Mouse (Mus musculus) heart, embryonic 12.5 days (tissue): ENCODE data around the gene Gm5039. TPM values are rescaled to one million over a fixed set of nuclear protein-coding genes. Genes with fewer than 3 reads are reported as not detected.
"Not testable (repeated sequence)": the region's sequence is repeated elsewhere in the genome, so short reads cannot be mapped to it uniquely, and the experiment has no call there.

Experiments
- ATAC-seq: fragments of 200-750 bp; cut with Nextera tagmentation; 2 replicates; pipeline ENCODE4 v1.8.0; 2017; ENCODE audit warnings: moderate TSS enrichment, moderate library complexity; ENCODE audit not compliant: insufficient number of reproducible peaks, low FRiP score
- H3K27ac ChIP-seq: fragments of 300-500 bp; sonication (generic); 2 replicates; pipeline ENCODE4 v1.5.1; 2016; ENCODE audit warnings: mild to moderate bottlenecking, moderate library complexity; ENCODE audit not compliant: poor library complexity, severe bottlenecking
- H3K27me3 ChIP-seq: fragments of 300-500 bp; sonication (generic); replicated peaks from 2 replicates; pipeline ENCODE4 v1.6.1; 2016; ENCODE audit warnings: mild to moderate bottlenecking, moderate library complexity
- H3K36me3 ChIP-seq: fragments of 300-500 bp; sonication (generic); 2 replicates; pipeline ENCODE4 v1.6.1; 2016; ENCODE audit warnings: mild to moderate bottlenecking, moderate library complexity
- H3K4me1 ChIP-seq: fragments of 300-500 bp; sonication (generic); replicated peaks from 2 replicates; pipeline ENCODE4 v1.6.1; 2016; ENCODE audit warnings: mild to moderate bottlenecking
- H3K4me2 ChIP-seq: fragments of 300-500 bp; sonication (generic); 2 replicates; pipeline ENCODE4 v1.6.1; 2016; ENCODE audit warnings: mild to moderate bottlenecking, moderate library complexity
- H3K4me3 ChIP-seq: fragments of 300-500 bp; sonication (generic); 2 replicates; pipeline ENCODE4 v1.5.1; 2016; ENCODE audit warnings: mild to moderate bottlenecking
- H3K9ac ChIP-seq: fragments of 300-500 bp; sonication (generic); 2 replicates; pipeline ENCODE4 v1.6.1; 2016; ENCODE audit warnings: mild to moderate bottlenecking, moderate library complexity
- H3K9me3 ChIP-seq: fragments of 300-500 bp; sonication (generic); replicated peaks from 2 replicates; pipeline ENCODE4 v1.6.1; 2016; ENCODE audit warnings: mild to moderate bottlenecking, moderate library complexity
- WGBS: fragments of 180-500 bp; shearing (Covaris S2); methylation state at CpG from one replicate; pipeline ENCODE4 v1.1.7; 2016; 5-methylcytosine and 5-hydroxymethylcytosine counted together
- polyA plus RNA-seq: library from polyadenylated mRNA; unstranded; fragments of >200 nt; fragmentation: Nextera tagmentation; extraction: Ambion mirVana; gene quantifications from 2 replicates; pipeline ENCODE4 v1.2.1, GENCODE M21; 2016

The Gm5039 gene
- not detected in 2 replicates for polyA plus RNA-seq

- not testable (repeated sequence) for H3K4me3 ChIP-seq, H3K9ac ChIP-seq, H3K9me3 ChIP-seq, H3K4me1 ChIP-seq, H3K27ac ChIP-seq, H3K27me3 ChIP-seq, ATAC-seq, H3K4me2 ChIP-seq, H3K36me3 ChIP-seq
- 82% methylated on average over 2 of the region's 2 CpGs for whole genome bisulfite sequencing
Observed at GRCm38 (mm10) chr12:88323926-88324325, at the start of gene Gm5039. Gene Gm5039, minus strand, starts transcription at chr12:88324026.

GRCm38 (mm10) chr12:88372018-88372417, 48.2 kb upstream of the Gm5039 start:
- Histone ChIP-seq H3K9me3 (no peaks in the 10 kb centered on the region), H3K4me2 (no peak overlapping the region), H3K27ac (no peak overlapping the region), H3K27me3 (no peaks in the 10 kb centered on the region), H3K4me1 (0 out of 2 replicates have a peak, but pooled peaks cover 3% of the 10 kb centered on the region), H3K36me3 (peaks cover 13% of the 10 kb centered on the region), H3K9ac (no peak overlapping the region), H3K4me3 (no peak overlapping the region)
- ATAC-seq: no peak
- WGBS: 82% methylated on average over 5 of the region's 5 CpGs

DNA sequence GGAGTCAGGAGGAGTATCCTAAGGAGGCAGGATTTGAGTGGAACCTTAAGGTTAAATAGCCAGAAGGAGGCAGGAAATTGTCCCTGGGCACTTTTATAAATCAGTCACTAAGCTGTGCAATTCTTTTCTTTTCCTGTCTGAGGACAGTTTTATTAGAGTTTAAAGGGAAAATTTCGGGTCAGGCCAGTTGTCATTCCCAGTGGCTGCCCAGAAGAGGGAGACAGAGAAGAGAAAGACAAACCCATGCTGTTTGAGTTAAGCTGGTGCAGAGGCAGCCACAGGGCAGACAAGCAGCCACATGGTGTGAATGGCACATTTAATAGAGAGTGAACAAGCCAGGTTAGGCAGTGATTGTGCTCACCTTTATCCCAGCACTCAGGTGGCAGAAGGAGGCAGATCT, 46.5 kb upstream of the Gm5039 start:
- H3K9me3 ChIP-seq, H3K4me1 ChIP-seq, H3K4me2 ChIP-seq, H3K4me3 ChIP-seq, ATAC-seq, H3K9ac ChIP-seq, H3K27ac ChIP-seq, H3K27me3 ChIP-seq: not testable (repeated sequence)
- WGBS: 0% methylated on average over 1 of the region's 1 CpGs
- peaks cover 13% of the 10 kb centered on the region for H3K36me3 ChIP-seq

DNA sequence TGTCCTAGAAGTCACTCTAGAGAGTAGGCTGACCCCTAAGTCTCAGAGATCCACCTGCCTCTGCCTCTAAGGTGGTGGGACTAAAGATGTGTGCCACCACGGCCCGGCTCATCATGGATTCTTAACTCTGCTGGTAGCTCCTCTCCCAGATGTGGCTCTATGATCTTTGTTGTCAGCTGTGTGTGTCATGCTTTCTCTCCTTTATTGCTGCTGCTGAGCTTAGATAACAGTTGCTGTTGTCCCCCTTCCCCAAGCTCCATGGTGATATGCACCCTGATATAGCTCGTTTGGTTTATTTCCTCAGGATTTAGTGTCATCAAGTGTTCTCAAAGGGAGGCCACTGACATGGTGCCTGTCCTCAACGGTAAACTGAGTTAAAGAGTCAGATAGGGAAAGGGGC, 45.9 kb upstream of the Gm5039 start:
- not testable (repeated sequence) for H3K27ac ChIP-seq, H3K4me1 ChIP-seq, H3K27me3 ChIP-seq, H3K9me3 ChIP-seq, H3K4me2 ChIP-seq, H3K4me3 ChIP-seq, ATAC-seq, H3K9ac ChIP-seq
- H3K36me3 ChIP-seq: peaks cover 13% of the 10 kb centered on the region
- WGBS: 65% methylated on average over 4 of the region's 4 CpGs

- H3K4me1 ChIP-seq: 0 out of 2 replicates have a peak, but pooled peaks cover 3% of the 10 kb centered on the region
- no peak for ATAC-seq
- no peaks in the 10 kb centered on the region for H3K9me3 ChIP-seq
- H3K4me2 ChIP-seq: no peak overlapping the region
- no peak overlapping the region for H3K9ac ChIP-seq
- peaks cover 13% of the 10 kb centered on the region for H3K36me3 ChIP-seq
- 59% methylated on average over 4 of the region's 4 CpGs for WGBS
- no peaks in the 10 kb centered on the region for H3K27me3 ChIP-seq
- H3K27ac ChIP-seq: no peak overlapping the region
- H3K4me3 ChIP-seq: no peak overlapping the region
Observed at GRCm38 (mm10) chr12:88368618-88369017, 44.8 kb upstream of the Gm5039 start.

- Histone ChIP-seq H3K4me3 (no peak overlapping the region), H3K9me3 (no peaks in the 10 kb centered on the region), H3K27me3 (no peaks in the 10 kb centered on the region), H3K9ac (no peak overlapping the region), H3K4me2 (no peak overlapping the region), H3K27ac (no peak overlapping the region), H3K36me3 (peaks cover 13% of the 10 kb centered on the region), H3K4me1 (0 out of 2 replicates have a peak, but pooled peaks cover 3% of the 10 kb centered on the region)
- no peak for ATAC-seq
- 72% methylated on average over 4 of the region's 4 CpGs for WGBS
Observed at GRCm38 (mm10) chr12:88367673-88368072, 43.8 kb upstream of the Gm5039 start.

- ATAC-seq: no peak
- no peaks in the 10 kb centered on the region for H3K36me3 ChIP-seq
- 0 out of 2 replicates have a peak, but pooled peaks cover 12% of the 10 kb centered on the region for H3K4me1 ChIP-seq
- peak overlapping the region; percentile 76 for H3K4me3 ChIP-seq
- H3K9me3 ChIP-seq: no peaks in the 10 kb centered on the region
- H3K9ac ChIP-seq: peak overlapping the region; percentile 87
- 51% methylated on average over 9 of the region's 9 CpGs for WGBS
- peak overlapping the region; percentile 84 for H3K4me2 ChIP-seq
- H3K27ac ChIP-seq: no peak overlapping the region
- H3K27me3 ChIP-seq: no peaks in the 10 kb centered on the region
Observed at GRCm38 (mm10) chr12:88361120-88361445, 37.3 kb upstream of the Gm5039 start.

DNA sequence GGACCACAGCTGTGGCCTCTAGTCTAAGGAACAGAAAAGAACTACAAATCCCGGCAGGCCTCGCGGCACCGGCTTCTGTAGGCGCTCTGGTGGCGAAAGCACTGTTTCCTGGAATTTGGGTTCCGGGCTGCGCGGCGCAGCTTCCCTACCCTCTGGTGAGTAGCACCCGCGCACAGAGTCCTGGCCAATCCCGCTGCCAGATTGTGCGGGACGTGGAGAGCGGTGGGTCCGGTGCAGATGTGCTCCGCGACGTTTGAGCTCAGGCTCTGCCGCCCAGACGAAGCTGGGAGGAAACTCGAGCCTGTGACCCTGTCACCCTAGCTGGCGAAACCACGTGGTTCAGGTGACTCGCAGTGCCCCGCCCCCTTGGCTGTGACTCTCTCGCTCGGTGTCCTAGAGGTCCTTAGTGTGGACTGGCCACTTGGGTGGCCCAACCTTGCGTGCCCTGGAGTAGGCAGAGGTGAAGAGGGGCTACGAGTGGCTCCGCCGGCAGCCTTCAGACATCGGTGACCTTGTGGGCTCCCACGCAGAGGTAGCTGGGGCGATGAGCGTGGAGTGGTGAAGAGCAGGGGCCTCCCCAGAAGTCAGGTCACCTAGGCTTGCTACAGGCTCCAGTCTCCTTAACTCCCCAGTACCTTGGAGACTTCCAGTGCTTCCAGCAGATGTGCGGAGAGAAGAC, 36.8 kb upstream of the Gm5039 start, which contains the start of gene Adck1:
Gene Adck1 (plus strand): TSS at position 114 of the 679 bp plus-strand sequence.
- H3K9ac ChIP-seq: peak within 1 kb of the TSS; percentile 87
- H3K27me3 ChIP-seq: no peaks in the 10 kb centered on the region
- H3K4me3 ChIP-seq: peak within 1 kb of the TSS; percentile 76
- under 1% methylated on average over 38 of the region's 38 CpGs for WGBS
- H3K4me1 ChIP-seq: 0 out of 2 replicates have a peak, but pooled peaks cover 12% of the 10 kb centered on the region
- ATAC-seq: peak; percentile 96
- H3K36me3 ChIP-seq: no peaks in the 10 kb centered on the region
- peak within 1 kb of the TSS; percentile 84 for H3K4me2 ChIP-seq
- peak within 1 kb of the TSS; percentile 74 for H3K27ac ChIP-seq
- H3K9me3 ChIP-seq: no peaks in the 10 kb centered on the region

- H3K27me3 ChIP-seq: no peaks in the 10 kb centered on the region
- peak overlapping the region; percentile 55 for H3K4me3 ChIP-seq
- H3K4me1 ChIP-seq: no peaks in the 10 kb centered on the region; the same call in 1 of the 2 replicates
- peak; percentile 53; the same call in 1 of the 2 replicates for ATAC-seq
- no peaks in the 10 kb centered on the region for H3K9me3 ChIP-seq
- H3K27ac ChIP-seq: no peak overlapping the region
- no peaks in the 10 kb centered on the region for H3K36me3 ChIP-seq
- peak overlapping the region; percentile 78 for H3K9ac ChIP-seq
- WGBS: 20% methylated on average over 34 of the region's 41 CpGs
- H3K4me2 ChIP-seq: peak overlapping the region; percentile 85
Observed at GRCm38 (mm10) chr12:88354182-88354702, 30.4 kb upstream of the Gm5039 start.

DNA sequence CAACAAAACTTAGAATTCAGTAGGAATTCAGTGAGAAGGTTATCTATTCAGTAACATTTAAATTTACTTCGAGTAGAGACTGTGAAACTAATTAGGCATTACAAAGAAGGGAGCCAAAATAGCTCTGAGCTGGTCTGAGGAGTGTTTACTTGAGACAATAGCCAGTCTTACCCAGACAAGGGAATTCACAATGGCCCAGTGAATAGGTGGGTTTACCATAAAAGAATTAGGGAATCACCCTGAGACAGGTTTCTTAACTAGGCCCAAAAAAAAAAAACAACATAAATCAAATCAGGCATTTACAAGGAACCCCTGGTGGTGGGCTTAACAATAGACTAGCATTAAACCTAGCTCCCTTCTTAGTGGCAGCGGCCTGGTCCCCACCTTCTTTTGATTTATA, 17.5 kb upstream of the Gm5039 start:
- 57% methylated on average over 2 of the region's 2 CpGs for WGBS
- ATAC-seq: not testable (repeated sequence)

DNA sequence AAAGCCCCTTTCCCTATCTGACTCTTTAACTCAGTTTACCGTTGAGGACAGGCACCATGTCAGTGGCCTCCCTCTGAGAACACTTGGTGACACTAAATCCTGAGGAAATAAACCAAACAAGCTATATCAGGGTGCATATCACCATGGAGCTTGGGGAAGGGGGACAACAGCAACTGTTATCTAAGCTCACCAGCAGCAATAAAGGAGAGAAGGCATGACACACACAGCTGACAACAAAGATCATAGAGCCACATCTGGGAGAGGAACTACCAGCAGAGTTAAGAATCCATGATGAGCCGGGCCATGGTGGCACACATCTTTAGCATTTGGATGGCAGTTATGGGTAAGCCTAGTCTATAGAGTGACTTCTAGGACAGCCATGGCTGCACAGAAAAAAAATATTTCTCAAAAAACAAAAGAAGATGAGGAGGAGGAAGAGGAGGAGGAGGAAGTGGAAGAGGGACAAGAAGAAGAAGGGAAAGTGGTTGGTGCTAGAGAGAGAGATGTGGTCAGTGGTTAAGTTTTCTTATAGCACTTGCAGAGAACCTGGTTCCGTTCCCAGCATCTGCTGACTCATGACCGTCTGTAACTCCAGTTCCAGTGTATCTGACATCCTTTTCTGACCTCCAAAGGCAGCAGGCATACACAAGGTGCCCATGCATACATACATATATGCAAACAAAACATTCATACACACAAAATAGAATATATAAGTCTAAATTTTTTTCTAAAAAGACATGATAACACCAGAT, 13.0 kb upstream of the Gm5039 start:
- not testable (repeated sequence) for ATAC-seq, H3K27me3 ChIP-seq, H3K36me3 ChIP-seq, H3K4me3 ChIP-seq, H3K27ac ChIP-seq, H3K4me2 ChIP-seq, H3K9ac ChIP-seq, H3K4me1 ChIP-seq, H3K9me3 ChIP-seq
- WGBS: 58% methylated on average over 4 of the region's 4 CpGs

More for the DNA sequence above, 17.5 kb upstream of the Gm5039 start:
- not testable (repeated sequence) for H3K27me3 ChIP-seq, H3K27ac ChIP-seq, H3K36me3 ChIP-seq, H3K9ac ChIP-seq, H3K4me2 ChIP-seq, H3K4me1 ChIP-seq, H3K4me3 ChIP-seq
- H3K9me3 ChIP-seq: peaks cover 11% of the 10 kb centered on the region
